Mouse (Mus musculus) hindbrain, postnatal 0 days (tissue): Measurements from ENCODE around the gene Zbtb40. TPM values are rescaled to one million over a fixed set of nuclear protein-coding genes. Genes with fewer than 3 reads are reported as not detected.

Experiments
- ATAC-seq: fragments of 200-750 bp; cut with Nextera tagmentation; 2 replicates; pipeline ENCODE4 v1.8.0; 2017; ENCODE audit warnings: mild to moderate bottlenecking, moderate TSS enrichment, moderate library complexity
- DNase-seq: peaks from one replicate; pipeline ENCODE4 v3.0.0-alpha.2; 2015; ENCODE audit warnings: low spot score
- H3K27ac ChIP-seq: fragments of 300-500 bp; sonication (generic); 2 replicates; pipeline ENCODE4 v1.5.1; 2014; ENCODE audit warnings: mild to moderate bottlenecking
- H3K27me3 ChIP-seq: fragments of 300-500 bp; sonication (generic); 2 replicates; pipeline ENCODE4 v1.6.1; 2014; ENCODE audit warnings: low read length, mixed read lengths; ENCODE audit not compliant: insufficient read depth
- H3K36me3 ChIP-seq: fragments of 300-500 bp; sonication (generic); 2 replicates; pipeline ENCODE4 v1.6.1; 2014; ENCODE audit warnings: low read length, mixed read lengths; ENCODE audit not compliant: insufficient read depth
- H3K4me1 ChIP-seq: fragments of 300-500 bp; sonication (generic); 2 replicates; pipeline ENCODE4 v1.6.1; 2014; ENCODE audit warnings: antibody characterized with exemption, low read length, mixed read lengths; ENCODE audit not compliant: insufficient read depth
- H3K4me2 ChIP-seq: fragments of 300-500 bp; sonication (generic); 2 replicates; pipeline ENCODE4 v1.6.1; 2014; ENCODE audit warnings: low read depth, mild to moderate bottlenecking, low read length, moderate library complexity, mixed read lengths
- H3K4me3 ChIP-seq: fragments of 300-500 bp; sonication (generic); 2 replicates; pipeline ENCODE4 v1.5.1; 2014; ENCODE audit warnings: low read length
- H3K9ac ChIP-seq: fragments of 300-500 bp; sonication (generic); replicated peaks from 2 replicates; pipeline ENCODE4 v1.6.1; 2014; ENCODE audit warnings: mild to moderate bottlenecking, low read length, moderate library complexity, mixed read lengths
- H3K9me3 ChIP-seq: fragments of 300-500 bp; sonication (generic); 2 replicates; pipeline ENCODE4 v1.6.1; 2016; ENCODE audit warnings: low read length, mixed read lengths
- CTCF ChIP-seq: IDR thresholded peaks from 2 replicates; pipeline ENCODE4 v1.5.1; 2016; ENCODE audit warnings: antibody characterized with exemption, control low read depth, low read depth
- WGBS: fragments of 180-500 bp; shearing (Covaris S2); extraction: QIAGEN DNeasy Blood & Tissue Kit; methylation state at CpG from one replicate; pipeline ENCODE4 v1.1.7; 2014; 5-methylcytosine and 5-hydroxymethylcytosine counted together
- polyA plus RNA-seq: library from polyadenylated mRNA; unstranded; fragments of >200 nt; fragmentation: Nextera tagmentation; extraction: Ambion mirVana; gene quantifications from 2 replicates; pipeline ENCODE4 v1.2.1, GENCODE M21; 2015
- total RNA-seq: library from RNA; depleted of rRNA; stranded (reverse); fragments of >200 nt; gene quantifications from 2 replicates; pipeline ENCODE4 v1.2.3, GENCODE M21; 2014; rRNA removed

The Zbtb40 gene
- total and polyA plus RNA-seq, 2 experiments from 2014 or later: 1.6 to 9.1 TPM

DNA sequence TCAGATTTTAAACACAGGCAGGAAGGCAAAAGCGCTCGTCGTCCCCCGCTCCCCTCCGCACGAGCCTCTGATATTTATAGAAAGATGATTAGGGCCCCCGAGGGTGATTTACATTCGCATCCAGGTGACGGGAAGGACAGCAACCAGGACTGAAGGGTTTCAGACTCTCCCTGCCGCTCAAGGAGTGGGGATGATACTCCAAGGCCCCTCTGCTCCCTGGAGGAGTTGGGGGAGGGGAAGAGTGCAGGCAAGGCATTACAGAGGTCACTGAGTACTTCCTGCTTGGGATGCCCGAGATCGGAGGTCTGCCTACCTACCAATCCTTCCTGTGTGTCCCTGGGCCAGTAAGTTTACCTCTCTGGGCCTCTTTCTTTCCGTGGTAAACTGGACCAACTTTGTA, 105.4 kb downstream of the Zbtb40 start:
- H3K36me3 ChIP-seq: no peaks in the 10 kb centered on the region
- no peak overlapping the region for H3K9ac ChIP-seq
- H3K27ac ChIP-seq: no peak overlapping the region
- ATAC-seq: no peak
- no peaks in the 10 kb centered on the region for H3K9me3 ChIP-seq
- no peaks in the 10 kb centered on the region for H3K27me3 ChIP-seq
- H3K4me3 ChIP-seq: no peak overlapping the region
- H3K4me1 ChIP-seq: peaks cover 3% of the 10 kb centered on the region; the same call in 1 of the 2 replicates
- DNase-seq: no peak
- H3K4me2 ChIP-seq: 0 out of 2 replicates have a peak overlapping the region, but pooled peaks have one; percentile 32
- TF ChIP-seq CTCF: no peak
- WGBS: 30% methylated on average over 13 of the region's 13 CpGs

- ATAC-seq: 0 out of 2 replicates have a peak, but pooled peaks have one; percentile 24
- peak overlapping the region; percentile 19; the same call in 1 of the 2 replicates for H3K9ac ChIP-seq
Observed at GRCm38 (mm10) chr4:136942761-136943160, 105.8 kb downstream of the Zbtb40 start.

DNA sequence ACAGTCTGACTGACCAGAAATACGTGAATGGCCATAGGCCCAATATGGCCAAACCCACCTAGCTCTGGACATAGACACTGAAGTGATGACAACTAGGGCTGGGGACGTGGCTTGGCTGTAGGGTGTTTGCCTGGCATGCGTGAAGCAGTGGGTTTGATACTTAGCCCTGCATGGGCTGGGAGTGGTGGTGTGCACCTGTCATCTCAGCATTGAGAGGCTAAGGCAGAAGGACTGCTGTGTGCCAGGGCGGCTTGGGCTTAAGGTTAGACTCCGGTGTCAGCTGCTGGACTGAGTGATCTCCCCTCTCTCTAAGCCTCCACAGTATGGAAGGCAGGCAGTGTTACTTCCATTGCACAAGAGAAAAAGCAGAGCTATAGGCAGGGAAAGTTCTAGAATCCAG, 110.7 kb downstream of the Zbtb40 start:
- no peak overlapping the region for H3K4me2 ChIP-seq
- no peak overlapping the region for H3K9ac ChIP-seq
- H3K27me3 ChIP-seq: no peaks in the 10 kb centered on the region
- DNase-seq (no peak), ATAC-seq (no peak)
- H3K9me3 ChIP-seq: no peaks in the 10 kb centered on the region
- peaks cover 3% of the 10 kb centered on the region; the same call in 1 of the 2 replicates for H3K4me1 ChIP-seq
- 75% methylated on average over 5 of the region's 5 CpGs for WGBS
- H3K4me3 ChIP-seq: no peak overlapping the region
- TF ChIP-seq CTCF: no peak
- H3K36me3 ChIP-seq: 0 out of 2 replicates have a peak, but pooled peaks cover 3% of the 10 kb centered on the region
- no peak overlapping the region for H3K27ac ChIP-seq

More at GRCm38 (mm10) chr4:136942761-136943160, 105.8 kb downstream of the Zbtb40 start:
- no peak overlapping the region for H3K4me3 ChIP-seq
- peak overlapping the region; percentile 42; the same call in 1 of the 2 replicates for H3K27ac ChIP-seq
- H3K27me3 ChIP-seq: no peaks in the 10 kb centered on the region
- no peak for TF ChIP-seq CTCF
- H3K9me3 ChIP-seq: no peaks in the 10 kb centered on the region
- peak; percentile 43 for DNase-seq
- peak overlapping the region; percentile 32; the same call in 1 of the 2 replicates for H3K4me2 ChIP-seq
- 19% methylated on average over 18 of the region's 18 CpGs for WGBS
- no peaks in the 10 kb centered on the region for H3K36me3 ChIP-seq
- H3K4me1 ChIP-seq: peaks cover 3% of the 10 kb centered on the region; the same call in 1 of the 2 replicates

DNA sequence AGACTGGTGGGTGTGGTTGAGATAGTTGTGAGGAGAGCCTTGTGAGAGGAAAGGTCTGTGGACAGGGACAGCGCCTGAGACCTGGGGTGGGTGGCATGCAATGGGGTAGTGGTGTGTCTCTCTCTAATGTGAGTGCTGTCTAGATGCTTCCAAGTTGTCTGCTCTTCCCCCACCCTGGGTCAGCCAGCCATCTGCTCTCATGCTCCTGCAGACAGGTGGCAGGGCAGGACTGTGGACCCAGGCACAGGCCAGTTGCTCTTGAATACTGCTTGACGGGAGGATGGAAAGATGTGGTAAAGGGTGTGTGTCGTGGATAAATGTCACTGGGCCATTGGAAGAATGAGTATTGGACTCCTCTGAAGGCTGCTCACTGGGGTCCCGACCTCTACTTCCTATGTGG, 111.3 kb downstream of the Zbtb40 start:
- Histone ChIP-seq H3K4me2 (no peak overlapping the region), H3K27me3 (no peaks in the 10 kb centered on the region), H3K27ac (no peak overlapping the region), H3K9me3 (no peaks in the 10 kb centered on the region), H3K4me3 (no peak overlapping the region), H3K4me1 (peaks cover 3% of the 10 kb centered on the region; the same call in 1 of the 2 replicates), H3K9ac (no peak overlapping the region), H3K36me3 (0 out of 2 replicates have a peak, but pooled peaks cover 3% of the 10 kb centered on the region)
- DNase-seq (no peak), ATAC-seq (no peak)
- peak; percentile 25; the same call in 1 of the 2 replicates for TF ChIP-seq CTCF
- WGBS: 68% methylated on average over 4 of the region's 4 CpGs

DNA sequence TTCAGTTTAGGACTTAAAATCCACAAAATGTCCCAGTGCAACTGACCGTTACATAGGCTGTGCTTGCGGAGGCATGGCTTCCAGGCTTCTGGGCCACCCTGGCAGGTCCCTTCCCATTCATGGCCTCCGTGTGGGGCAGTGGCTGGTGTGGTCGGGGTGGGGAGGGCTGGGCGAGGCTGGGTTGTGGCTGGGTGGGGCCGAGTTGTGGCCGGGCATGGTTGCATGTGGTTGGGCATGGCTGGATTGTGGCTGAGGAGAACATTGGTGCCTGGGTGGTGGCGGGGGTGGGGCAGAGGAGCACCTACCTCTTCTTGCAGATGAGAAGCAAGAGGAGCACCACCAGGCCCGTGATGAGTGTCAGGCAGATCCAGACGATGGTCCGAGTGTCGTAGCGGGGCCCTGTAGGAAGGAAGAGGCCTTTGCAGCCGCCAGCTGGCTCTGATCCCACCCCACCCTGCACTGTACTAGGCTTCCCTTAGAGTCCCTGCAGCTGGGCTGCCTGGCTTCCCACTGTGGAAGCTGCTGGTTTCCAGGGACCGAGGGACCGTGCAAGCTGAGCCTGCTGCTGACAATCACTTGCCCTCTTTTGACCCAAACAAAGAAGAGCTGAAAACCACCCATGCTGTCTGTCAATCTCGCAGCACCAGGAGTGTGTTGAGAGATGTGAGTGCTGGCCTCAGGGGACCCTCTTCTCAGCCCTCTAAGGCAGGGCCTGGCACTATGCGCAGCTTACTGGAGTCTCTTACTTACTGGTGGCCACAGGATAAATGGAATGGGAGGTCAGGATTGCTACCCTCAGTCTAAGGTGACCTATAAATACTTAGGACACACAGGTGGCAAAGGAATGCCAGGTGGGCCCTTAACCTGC, 113.6 kb downstream of the Zbtb40 start:
- no peaks in the 10 kb centered on the region for H3K27me3 ChIP-seq
- no peaks in the 10 kb centered on the region for H3K4me1 ChIP-seq
- H3K9me3 ChIP-seq: no peaks in the 10 kb centered on the region
- DNase-seq (no peak), ATAC-seq (no peak)
- no peak overlapping the region for H3K27ac ChIP-seq
- TF ChIP-seq CTCF: no peak
- no peak overlapping the region for H3K4me2 ChIP-seq
- H3K4me3 ChIP-seq: no peak overlapping the region
- H3K36me3 ChIP-seq: 0 out of 2 replicates have a peak, but pooled peaks cover 3% of the 10 kb centered on the region
- H3K9ac ChIP-seq: no peak overlapping the region
- WGBS: 43% methylated on average over 18 of the region's 18 CpGs

DNA sequence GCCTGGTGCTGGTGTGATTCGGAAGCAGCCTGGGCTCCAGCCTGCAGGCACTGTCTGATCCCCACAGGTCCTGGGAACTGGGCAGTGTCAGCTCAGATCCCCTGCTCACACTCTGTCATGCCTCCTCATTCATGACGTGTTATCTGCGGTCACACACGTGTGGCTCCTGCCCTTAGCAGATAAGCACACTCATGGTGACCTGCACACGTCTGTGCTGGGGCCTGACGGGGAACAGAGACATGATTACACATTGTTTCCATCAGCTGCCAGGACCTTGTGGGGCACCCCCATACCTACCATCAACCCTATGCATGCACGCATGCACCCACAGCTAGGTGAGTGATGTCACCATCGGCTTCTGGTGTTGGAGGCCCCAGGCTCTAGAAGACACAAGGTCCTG, 118.1 kb downstream of the Zbtb40 start:
- DNase-seq (no peak), ATAC-seq (no peak)
- Histone ChIP-seq H3K9ac (no peak overlapping the region), H3K27ac (no peak overlapping the region), H3K9me3 (no peaks in the 10 kb centered on the region), H3K4me2 (no peak overlapping the region), H3K27me3 (no peaks in the 10 kb centered on the region), H3K4me3 (no peak overlapping the region), H3K4me1 (0 out of 2 replicates have a peak, but pooled peaks cover 5% of the 10 kb centered on the region), H3K36me3 (0 out of 2 replicates have a peak, but pooled peaks cover 3% of the 10 kb centered on the region)
- no peak for TF ChIP-seq CTCF
- 83% methylated on average over 8 of the region's 8 CpGs for WGBS

Other genes with a start within 250 kb of the Zbtb40 start
- 136 and 150 TPM in 2 replicates for gene Ephb2, start 212.8 kb downstream of the Zbtb40 start, total RNA-seq
- gene Ephb2, start 212.8 kb downstream of the Zbtb40 start, polyA plus RNA-seq: 12.6 and 13.0 TPM in 2 replicates
- gene C1qb, start 162.6 kb downstream of the Zbtb40 start, total RNA-seq: 65.5 and 72.0 TPM in 2 replicates
- gene C1qb, start 162.6 kb downstream of the Zbtb40 start, polyA plus RNA-seq: 75.8 and 79.7 TPM in 2 replicates
- 71.8 and 90.1 TPM in 2 replicates for gene C1qc, start 155.7 kb downstream of the Zbtb40 start, total RNA-seq
- 47.1 and 48.3 TPM in 2 replicates for gene C1qc, start 155.7 kb downstream of the Zbtb40 start, polyA plus RNA-seq
- 49.6 and 55.4 TPM in 2 replicates for gene C1qa, start 150.0 kb downstream of the Zbtb40 start, total RNA-seq
- 48.4 and 49.9 TPM in 2 replicates for gene C1qa, start 150.0 kb downstream of the Zbtb40 start, polyA plus RNA-seq
- 52.9 and 59.3 TPM in 2 replicates for gene Epha8, start 92.0 kb downstream of the Zbtb40 start, total RNA-seq
- gene Epha8, start 92.0 kb downstream of the Zbtb40 start, polyA plus RNA-seq: 13.3 and 14.2 TPM in 2 replicates
- gene Wnt4, start 228.7 kb upstream of the Zbtb40 start, total RNA-seq: 3.1 and 3.8 TPM in 2 replicates
- gene Wnt4, start 228.7 kb upstream of the Zbtb40 start, polyA plus RNA-seq: 3.2 and 3.4 TPM in 2 replicates